Mouse (Mus musculus) megakaryocyte, adult 5-6 weeks (primary cell): ENCODE results near the gene Igfbp7. TPM values are rescaled to one million over a fixed set of nuclear protein-coding genes. Genes with fewer than 3 reads are reported as not detected.

ENCODE experiments used
- ATAC-seq: 2 replicates; pipeline ENCODE4 v1.8.0; 2016; ENCODE audit warnings: mild to moderate bottlenecking, inconsistent platforms; ENCODE audit not compliant: poor library complexity, severe bottlenecking
- total RNA-seq, 2 experiments: library from RNA; stranded (forward) in 1 of 2; stranded (reverse) in 1 of 2; fragments of 153-499, 151-499 nt in 1 of 2; fragments of 221-1000, 200-1000 nt in 1 of 2; gene quantifications; 2 replicates each; pipeline versions ENCODE4 v1.2.3 to v1.2.4; 2015 to 2017

Igfbp7 gene
- total RNA-seq, 2 experiments from 2014 or later: 4.1 to 4.5 TPM

DNA sequence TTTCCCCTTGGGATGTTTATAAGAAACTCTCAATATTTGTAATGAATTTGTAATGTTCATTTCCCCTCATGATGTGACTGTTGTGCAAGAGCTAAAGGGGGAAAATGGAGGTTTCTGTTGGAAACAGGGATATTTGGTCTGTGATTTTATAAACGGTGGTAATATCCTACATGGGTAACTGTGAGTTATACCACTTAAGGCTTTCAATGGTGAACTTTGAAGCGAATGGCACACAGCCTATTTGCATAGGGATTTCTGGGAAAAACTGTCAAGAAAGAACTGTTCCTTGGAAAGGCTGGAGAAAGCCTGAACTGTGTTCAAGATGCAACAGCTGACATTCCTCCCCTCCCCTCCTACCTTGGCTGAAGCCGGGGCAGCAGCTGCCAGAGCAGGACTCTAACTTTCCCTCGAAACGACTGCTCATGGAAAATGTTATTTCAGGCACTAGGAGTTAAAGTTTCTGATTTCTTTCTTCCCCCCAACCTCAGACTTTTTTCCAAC is 1.4 kb downstream of the Igfbp7 start:
- ATAC-seq: no peak

DNA sequence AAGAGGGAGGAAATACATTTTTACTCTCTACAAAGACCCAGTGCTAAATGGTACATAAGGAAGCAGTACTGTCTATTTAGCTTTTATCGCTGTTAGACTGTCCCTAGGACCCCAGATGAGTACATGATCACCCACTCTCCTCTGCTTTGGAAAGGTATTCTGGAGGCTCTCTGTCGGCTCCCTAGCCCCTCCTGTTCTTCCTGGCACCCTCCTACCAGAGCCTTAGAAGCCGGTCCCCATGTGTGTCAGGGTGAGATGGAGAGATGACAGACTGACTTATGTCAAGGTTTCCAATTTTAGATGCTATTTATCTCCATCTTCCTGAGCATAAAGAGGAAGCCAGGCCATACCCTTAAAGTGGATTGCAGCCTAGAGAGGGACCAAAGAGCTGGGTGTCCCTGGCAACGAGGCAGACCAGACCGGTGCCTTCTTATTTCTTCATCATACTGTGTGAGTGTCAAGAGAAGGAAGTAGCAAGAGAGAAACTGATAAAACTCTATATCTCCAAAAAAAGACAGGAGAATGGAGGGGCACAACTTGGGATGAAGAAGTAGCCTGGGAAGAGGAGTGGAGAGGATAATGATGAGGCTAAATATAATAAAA is 2.3 kb downstream of the Igfbp7 start:
- no peak for ATAC-seq

DNA sequence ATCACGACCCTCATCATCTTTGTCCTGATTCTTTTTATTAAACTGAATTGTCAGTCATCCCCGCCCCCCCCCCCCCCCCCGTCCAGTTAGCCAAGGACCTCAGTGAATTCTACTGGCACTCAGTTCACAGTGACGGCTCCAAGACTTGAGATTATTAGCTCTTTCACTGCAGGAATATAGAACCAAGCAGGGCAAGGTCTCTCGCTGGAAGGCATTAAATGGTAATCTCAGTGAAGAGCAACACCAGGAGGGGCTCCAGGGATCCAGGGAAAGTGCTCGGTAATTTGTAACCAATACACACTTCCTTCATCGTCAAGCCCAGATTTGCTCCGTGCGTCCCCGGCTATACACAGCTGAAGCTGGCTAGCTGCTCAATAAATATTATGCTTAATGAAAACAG is 2.9 kb downstream of the Igfbp7 start:
- no peak for ATAC-seq

DNA sequence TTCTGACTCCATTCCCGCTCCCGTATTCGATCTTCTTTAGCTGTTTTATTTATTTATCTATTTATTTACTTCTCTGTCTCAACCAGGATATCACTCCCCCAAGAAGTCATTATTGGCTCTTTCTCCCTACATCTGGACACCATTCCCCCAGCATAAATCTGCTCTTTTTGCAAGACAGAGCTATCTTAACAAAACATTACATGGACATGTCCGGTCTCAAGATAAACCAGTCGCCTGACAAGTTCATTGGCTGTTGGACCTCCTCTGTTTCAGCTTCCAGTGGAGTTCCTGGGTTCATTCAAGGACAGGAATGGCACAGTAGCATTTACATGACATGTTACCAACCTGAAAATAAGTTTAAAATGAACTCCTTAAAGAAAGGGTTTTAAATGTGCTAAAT is 4.9 kb downstream of the Igfbp7 start:
- no peak for ATAC-seq

DNA sequence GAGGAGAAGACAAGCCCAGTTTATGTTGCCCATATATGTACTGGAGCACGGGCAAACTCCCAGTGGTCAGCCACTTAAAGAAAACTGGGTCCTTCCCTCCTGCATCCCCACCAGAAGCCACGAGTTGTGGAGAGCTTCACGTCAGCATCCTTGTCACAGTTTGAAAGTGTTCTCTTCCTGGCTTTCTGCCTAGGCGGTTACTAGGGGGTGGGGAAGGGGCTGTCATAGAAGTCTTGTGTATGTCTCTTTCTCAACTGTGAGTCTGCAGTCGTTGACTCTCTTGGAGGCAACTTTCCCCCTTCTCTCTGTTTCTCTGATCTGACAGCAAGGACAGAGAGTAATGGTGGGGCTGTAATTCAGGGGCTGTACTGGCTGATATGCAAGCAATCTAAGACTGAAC is 5.7 kb downstream of the Igfbp7 start:
- ATAC-seq: no peak

DNA sequence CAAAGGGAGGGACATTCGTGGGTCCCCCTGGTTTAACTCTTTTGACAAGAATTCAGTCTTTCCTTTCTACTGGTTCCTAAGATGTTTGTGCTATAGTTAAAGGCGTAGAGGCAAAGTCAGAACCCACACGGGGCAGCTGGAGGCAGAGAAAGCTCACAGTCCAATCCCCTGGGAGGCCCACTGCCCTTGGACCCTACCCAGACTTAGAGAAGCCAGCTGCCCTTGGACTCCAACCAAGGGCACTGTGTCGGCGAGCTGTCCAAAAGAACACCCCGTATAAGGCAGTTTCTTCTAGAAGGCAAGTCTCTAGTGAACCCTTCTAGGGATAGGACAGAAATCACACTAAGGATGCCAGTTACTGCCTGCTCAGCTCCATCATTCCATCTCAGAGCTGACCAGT is 7.0 kb downstream of the Igfbp7 start:
- ATAC-seq: no peak

DNA sequence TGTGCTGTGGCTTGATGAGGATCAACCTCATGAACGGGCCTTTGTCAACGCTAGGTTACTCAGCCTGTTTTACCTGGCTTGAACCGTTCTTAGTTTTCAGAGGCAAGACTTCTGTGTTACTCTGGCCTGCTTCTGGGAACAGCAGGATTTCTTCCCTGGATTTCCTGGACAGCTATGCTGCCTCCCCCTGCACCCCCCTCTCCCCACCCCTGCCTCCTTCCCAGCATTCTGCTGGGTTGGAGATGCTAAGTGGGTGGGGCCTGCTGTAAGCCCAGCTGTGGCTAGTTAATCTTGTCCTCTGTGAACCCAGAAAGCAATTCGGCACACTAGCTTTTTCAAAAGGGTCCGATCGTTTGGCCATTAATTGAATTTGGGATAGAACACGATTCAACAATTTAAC is 7.7 kb downstream of the Igfbp7 start:
- no peak for ATAC-seq

DNA sequence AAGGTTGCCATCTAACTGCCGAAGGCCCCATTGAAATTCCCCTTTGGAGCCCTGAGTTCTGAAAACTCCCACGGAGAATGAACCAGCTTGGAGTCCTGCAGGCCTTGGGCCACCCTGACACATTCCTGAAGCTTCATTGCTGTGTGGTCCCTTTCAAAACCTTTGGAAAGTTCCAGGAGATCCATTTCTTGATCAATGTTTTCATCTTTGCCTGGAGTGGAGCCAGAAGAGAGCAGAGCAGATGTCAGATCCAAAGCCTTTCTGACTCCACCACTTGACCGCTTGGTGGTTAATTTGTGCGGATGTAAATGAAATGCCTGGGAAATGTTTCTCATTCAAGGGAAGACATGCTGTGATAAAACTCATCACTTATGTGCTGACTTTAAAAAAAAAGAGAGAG is 8.8 kb downstream of the Igfbp7 start:
- no peak for ATAC-seq

DNA sequence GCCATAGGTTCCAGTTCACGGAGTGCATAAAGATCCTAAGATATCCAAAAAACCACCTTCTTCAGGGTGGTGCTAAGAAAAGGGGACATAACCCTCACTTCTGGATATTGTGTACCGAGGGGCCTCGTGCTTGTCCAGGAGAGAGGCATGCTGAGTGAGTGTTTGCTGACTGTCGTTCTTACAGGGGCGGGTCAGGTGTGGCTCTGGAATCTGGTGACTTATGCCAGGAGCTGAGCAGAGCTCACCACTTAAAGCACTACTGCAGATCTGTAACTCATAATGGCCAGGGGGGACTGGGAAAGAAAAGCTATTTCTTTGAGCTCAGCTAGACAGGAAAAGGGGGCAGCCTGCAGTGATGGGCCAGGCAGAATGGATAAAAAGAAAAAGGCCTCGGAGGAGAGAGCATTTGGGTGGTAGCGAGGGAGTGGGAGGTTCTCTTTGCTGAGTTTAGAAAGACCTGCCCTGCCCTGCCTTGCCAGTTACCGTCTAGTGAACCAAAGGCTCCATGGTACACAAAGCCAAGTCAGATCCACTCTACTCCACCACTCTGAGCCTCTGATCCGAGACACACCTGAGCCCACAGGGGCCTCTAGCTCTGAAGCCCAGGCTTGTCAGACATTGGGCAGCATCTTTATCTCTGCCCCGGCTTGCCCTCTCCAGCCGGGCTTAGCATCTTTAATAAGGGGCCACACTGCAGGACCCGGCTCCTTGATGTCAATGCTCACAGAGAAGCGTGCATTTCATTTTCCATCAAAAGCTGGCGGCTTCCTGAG is 9.4 kb downstream of the Igfbp7 start:
- ATAC-seq: no peak

DNA sequence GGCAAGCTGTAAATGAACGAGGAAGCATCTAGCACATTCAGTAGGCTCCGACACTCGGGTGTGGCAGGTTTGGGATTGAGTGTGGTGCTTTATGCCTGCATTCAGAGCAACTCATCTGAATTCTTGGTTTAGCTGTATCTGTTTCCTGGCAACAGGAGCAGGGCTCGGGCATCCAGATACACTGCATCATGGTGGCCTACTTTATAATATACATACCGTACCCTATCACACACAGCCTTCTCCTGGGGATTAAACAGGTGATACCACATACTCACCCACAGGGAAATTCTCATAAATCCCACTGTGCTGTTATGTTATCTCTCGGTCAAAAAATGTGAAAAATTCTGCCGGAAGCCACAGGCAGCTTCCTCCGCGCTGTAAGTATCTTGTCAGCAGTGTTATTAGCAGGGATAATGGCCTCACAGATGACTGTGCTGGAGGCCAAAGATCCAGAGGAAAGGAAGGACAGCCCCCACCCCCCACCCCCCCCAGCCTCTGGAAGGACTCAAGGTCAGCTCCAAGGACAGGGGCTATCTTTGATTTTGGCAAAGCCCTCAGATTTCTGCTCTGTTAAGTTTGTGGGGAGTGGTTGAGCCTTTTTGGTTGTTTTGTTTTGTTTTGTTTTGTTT is 13.7 kb downstream of the Igfbp7 start:
- no peak for ATAC-seq

DNA sequence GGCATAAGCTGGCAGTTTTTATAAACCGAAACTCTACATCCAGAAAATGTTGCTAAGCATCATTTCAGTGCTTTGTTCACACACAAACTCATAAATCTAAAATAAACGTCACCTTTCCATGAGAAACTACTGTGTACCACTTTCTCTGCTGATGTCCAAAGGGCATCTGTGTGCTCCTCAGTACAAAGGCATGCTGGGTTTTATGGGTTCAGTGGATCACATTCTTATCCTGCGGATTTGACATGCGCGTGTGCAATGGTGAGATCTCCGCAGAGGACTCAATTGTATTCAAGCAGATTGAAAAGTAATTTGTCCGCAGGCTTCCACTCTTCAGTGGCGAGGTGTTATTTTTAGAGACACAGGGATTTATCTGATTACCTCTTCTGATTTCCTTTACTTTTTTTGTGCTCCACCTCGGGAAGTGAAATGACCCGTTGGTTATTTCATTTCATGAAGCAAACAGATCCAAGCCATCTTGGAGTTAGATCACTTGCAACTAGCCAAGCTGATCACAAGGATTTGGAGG is 14.7 kb downstream of the Igfbp7 start:
- ATAC-seq: no peak

DNA sequence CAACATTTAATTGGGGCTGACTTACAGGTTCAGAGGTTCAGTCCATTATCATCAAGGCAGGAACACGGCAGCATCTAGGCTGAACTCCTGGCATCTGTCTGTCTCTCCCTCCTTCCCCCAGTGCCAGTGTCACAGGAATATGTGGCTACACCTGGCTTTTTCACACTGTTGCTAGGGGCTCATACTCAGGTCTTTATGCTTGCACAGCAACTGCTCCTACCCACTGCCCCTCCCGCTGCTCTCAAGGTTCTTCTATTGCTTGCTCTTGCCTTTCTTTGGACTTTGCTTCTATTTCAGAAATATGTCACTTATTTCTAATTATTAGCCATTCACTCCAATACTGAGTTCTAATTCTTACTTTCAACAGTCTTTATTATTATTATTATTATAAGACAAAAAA is 17.6 kb downstream of the Igfbp7 start:
- no peak for ATAC-seq

DNA sequence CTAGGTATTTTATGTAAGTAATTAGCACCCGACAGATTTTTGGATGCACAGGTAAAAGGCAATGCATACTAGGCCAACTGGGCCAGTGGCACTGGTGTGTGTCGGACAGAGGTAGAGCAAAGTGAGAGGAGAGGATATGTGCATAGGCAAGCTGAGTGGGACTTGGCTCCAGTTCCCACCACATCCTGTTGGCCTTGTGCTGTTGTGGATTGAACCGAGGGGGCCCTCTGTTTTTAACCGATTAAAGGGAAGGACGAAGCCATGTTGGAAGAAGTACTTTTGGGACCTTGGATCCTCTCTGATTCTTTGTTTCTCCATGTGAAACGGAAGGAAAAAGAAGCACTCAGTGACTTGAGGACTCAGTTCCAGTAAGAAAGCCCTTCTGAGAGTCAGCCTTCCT is 19.5 kb downstream of the Igfbp7 start:
- no peak for ATAC-seq

DNA sequence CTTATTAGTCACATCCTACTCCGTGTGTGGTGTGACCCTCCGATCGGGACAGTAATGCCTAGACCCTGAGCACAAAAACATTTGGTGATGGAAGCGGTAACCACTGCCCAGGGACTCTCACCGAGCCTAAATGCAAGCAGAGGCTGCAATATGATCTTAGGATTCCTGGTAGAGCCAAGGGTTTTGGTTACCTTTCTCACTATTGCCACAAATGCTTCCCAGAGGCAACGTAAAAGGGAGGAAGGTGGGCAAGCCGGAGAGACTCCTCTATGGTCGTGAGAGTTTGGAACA is 20.5 kb downstream of the Igfbp7 start:
- no peak for ATAC-seq

DNA sequence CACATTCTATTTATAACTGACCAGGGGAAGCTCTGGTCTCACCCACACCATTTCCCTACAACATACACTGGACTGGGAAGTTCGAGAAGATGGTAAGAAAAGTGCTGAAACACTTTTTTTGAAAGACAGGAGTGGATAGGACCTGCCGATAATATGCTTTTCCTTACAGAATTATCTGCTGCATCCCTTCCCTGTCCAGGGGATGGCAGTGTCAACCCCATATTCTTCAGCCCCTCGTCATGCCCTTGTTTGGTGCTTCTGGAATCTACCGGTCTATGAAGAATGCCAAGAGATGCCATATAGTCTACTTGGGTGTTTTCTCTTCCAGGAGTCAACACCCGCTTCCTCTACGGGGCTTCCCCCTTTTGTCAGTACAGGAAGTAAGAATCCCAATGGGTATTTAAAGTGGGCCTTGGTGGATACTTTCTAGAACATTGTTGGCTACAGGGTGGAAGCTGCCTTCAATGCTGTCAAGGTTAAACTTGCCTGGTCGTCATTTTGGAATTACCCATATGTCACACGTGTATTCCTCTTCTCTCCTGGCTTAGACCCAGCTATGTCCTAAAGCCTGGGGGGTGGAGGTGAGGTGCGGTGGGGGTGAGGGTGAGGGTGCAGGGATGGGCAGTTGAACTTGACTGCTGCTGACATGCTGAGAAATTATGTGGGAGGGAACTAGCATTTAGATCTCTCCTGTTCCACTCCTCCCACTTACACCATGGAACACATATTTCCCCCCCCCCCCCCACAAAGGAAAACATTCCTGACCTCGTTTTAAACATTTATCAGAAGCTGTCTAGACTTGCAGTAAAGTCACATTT is 21.0 kb downstream of the Igfbp7 start:
- peak; percentile 45 for ATAC-seq

DNA sequence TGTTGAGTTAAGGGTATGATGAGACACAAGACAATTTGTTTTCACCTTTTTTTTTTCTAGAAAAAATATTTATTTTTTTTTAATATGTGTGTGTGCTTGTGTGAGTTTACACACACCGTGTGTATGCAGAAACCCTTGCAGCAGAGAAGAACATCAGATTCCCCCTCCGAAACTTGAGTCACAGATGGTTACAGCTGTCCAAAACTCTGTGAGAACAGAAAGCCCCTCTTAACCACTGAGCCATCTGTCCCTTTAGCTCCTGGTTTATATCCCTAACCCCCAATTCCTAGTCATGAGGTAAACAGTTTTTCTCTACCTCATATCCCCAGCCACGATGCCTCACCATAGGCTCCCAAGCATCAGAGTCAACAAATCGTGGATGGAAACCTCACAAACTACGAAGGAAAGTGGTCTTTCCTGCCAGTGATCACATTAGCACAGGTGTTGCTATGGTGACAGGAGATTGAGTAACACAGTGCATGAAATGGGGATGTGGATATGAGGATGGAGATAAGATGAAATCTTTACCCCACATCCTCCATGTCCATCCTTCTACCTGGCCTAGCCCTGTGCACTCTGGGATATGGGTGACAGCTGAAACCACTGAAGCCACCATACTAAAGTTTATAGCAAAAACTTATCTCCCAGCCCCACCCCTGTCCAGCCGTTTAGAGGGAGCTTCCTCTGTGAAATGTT is 21.8 kb downstream of the Igfbp7 start:
- ATAC-seq: peak; percentile 61

DNA sequence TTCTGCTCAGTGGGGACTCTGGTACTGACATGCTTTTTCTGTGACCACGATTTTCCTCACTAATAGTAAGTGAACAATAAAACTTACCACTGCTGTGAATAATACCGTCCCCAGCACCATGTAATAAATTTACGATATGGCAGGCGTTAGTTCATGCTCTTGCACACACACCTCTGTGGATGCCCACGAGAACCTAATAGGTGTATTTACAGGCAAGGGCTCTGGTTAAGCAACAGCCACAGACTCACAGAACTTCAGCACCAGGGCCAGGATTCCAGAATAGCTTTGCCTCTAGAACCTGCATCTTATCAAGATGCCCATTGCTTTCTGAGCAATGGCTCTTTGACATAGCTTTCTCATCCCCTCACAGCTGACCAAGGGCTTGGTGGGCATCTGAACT is 22.6 kb downstream of the Igfbp7 start:
- no peak for ATAC-seq

DNA sequence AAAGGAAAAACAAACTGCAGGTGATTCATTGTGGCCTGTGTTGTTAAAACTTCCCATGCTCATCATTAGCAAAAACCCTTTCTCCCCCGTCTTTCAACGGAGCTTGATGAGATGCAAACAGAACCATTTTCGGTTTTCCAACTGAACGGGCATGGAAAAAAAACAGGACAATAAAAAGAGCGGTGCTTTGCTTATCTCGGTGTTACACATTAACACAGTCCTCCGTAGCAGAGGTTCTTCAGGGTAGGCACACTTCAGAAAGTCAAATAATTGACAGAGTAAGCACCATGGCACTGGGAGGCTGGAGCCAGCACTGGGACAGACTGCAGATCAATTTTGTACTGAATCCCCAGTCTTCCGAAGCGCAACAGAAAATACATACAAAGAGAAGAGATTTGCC is 23.1 kb downstream of the Igfbp7 start:
- no peak for ATAC-seq

DNA sequence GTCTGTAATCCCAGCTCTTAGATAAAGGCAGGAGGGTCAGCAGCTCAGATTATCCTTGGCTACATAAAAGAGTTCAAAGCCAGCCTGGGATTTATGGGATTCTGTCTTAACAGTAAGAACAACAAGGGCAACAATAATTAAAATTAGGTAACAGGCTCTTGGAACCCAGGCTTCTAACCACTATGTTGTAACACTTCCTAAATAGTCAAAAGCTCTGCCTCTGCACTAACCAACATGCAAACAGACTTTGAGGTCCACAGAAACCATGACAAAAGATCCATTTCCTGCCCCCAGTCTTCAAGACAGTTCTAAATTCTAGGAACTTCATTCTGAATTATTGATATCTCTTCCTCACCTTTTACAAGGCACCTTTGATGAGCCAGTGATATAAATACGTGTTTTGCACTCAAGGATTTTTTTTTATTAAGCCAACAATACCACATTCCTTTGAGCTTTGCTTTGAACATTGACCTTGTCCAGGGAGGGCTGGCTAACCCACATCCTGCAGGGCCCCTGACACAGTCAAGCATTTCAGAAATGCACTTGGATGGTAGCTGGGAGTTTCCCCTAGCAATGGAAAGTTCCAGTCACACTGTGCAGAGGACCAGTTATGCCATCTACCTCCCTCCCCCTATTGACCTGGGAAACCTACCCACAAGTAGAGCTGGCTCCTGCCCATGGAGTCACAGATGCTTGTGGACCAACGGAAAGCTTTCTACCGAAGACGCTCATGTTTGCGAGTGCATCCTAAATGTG is 23.9 kb downstream of the Igfbp7 start:
- ATAC-seq: peak; percentile 57

DNA sequence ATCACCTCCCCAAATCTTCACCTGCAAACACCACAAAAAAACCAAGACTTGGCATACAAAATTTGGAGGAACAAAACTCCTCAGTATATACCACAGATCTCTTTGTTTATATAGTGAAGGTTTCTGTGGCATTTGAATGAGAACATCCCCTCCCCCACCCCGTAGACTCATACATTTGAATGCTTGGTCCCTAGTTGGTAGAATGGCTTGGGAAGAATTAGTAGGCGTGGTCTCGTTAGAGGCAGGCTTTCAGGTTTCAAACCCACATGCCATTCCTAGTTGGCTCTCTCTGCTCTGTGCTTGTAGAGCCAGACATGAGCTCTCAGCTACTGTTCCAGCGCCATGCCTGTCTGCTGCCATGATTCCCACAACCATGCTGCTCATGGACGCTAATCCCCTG is 26.2 kb downstream of the Igfbp7 start:
- no peak for ATAC-seq
